Mouse (Mus musculus) testis, adult 2 months (tissue): ENCODE measurements around the gene Abraxas2. TPM values are rescaled to one million over a fixed set of nuclear protein-coding genes. Genes with fewer than 3 reads are reported as not detected.

Experiments used
- H3K27ac ChIP-seq: fragments of 200-500 bp; 2 replicates; pipeline ENCODE4 v1.5.1; 2012; ENCODE audit warnings: low read depth, low read length; ENCODE audit not compliant: control insufficient read depth, insufficient read depth
- H3K27me3 ChIP-seq: fragments of 200-500 bp; 2 replicates; pipeline ENCODE4 v1.6.1; 2012; ENCODE audit warnings: mild to moderate bottlenecking, low read length, moderate library complexity; ENCODE audit not compliant: control insufficient read depth, insufficient read depth
- H3K36me3 ChIP-seq: fragments of 200-500 bp; 2 replicates; pipeline ENCODE4 v1.6.1; 2012; ENCODE audit warnings: mild to moderate bottlenecking, low read length; ENCODE audit not compliant: control insufficient read depth, insufficient read depth
- H3K4me1 ChIP-seq: fragments of 200-500 bp; 2 replicates; pipeline ENCODE4 v1.6.1; 2012; ENCODE audit warnings: low read length; ENCODE audit not compliant: control insufficient read depth, insufficient read depth
- H3K4me3 ChIP-seq: fragments of 200-500 bp; 2 replicates; pipeline ENCODE4 v1.5.1; 2012; ENCODE audit warnings: low read depth, mild to moderate bottlenecking, low read length, moderate library complexity, mixed read lengths; ENCODE audit not compliant: control insufficient read depth
- CTCF ChIP-seq: fragments of 200-500 bp; IDR thresholded peaks from 2 replicates; pipeline ENCODE4 v1.5.1; 2012; ENCODE audit warnings: low read depth, mild to moderate bottlenecking, inconsistent platforms, low read length, moderate library complexity; ENCODE audit not compliant: control insufficient read depth, insufficient read depth, insufficient replicate concordance
- POLR2A ChIP-seq: fragments of 200-500 bp; IDR thresholded peaks from 2 replicates; pipeline ENCODE4 v1.6.1; 2012; ENCODE audit warnings: low read depth, mild to moderate bottlenecking, inconsistent platforms, low read length, moderate library complexity; ENCODE audit not compliant: control insufficient read depth
- polyA plus RNA-seq: library from polyadenylated mRNA; depleted of rRNA; stranded (reverse); fragments of >200 nt; gene quantifications from 2 replicates; pipeline ENCODE4 v1.2.3, GENCODE M21; 2012

The Abraxas2 gene
- polyA plus RNA-seq, 1 experiment = 19.3 TPM

DNA sequence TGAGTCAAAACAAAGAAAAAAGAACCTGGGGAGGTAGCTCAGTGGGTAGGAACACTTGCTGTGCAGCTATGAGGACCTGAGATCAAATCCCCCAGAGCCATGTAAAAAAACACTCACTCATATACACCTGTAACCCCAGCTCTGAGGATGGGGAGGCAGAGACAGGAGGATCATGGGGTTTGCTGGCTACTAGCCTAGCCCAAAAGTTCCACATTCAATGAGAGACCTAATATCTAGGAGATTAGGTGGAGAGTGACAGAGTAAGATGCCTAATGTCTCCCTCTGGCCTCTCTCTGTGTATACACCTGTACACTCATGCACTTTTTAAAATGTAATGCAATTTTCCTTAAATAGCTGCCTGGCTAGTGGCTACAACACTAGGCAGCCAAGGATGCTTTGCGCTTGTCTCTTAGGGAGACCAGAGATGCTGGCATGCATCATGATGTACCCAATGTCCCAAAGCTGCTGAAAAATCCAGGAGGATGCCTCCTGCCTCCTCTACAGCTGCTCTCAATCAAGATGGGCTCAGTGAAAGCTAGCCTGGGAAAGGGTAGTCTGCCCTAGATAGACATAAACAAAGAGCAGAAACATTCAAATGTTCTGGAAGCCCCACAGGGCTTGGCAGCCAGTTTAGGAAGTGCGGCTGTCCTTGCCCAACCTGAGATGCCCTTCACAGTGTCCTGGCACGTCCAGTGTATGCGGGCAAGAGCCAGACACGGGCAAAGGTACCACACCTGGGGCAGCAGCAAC, 32.7 kb downstream of the Abraxas2 start:
- no peaks in the 10 kb centered on the region for H3K27me3 ChIP-seq
- H3K4me3 ChIP-seq = no peak overlapping the region
- TF ChIP-seq CTCF (no peak), POLR2A (no peak)
- H3K36me3 ChIP-seq = no peaks in the 10 kb centered on the region
- H3K27ac ChIP-seq = no peak overlapping the region
- H3K4me1 ChIP-seq = peaks cover 3% of the 10 kb centered on the region

GRCm38 (mm10) chr7:132892311-132892661, 33.3 kb downstream of the Abraxas2 start:
- H3K27me3 ChIP-seq = no peaks in the 10 kb centered on the region
- H3K36me3 ChIP-seq = no peaks in the 10 kb centered on the region
- H3K27ac ChIP-seq = no peak overlapping the region
- no peak overlapping the region for H3K4me3 ChIP-seq
- TF ChIP-seq CTCF = no peak
- no peak for TF ChIP-seq POLR2A
- peaks cover 5% of the 10 kb centered on the region for H3K4me1 ChIP-seq

DNA sequence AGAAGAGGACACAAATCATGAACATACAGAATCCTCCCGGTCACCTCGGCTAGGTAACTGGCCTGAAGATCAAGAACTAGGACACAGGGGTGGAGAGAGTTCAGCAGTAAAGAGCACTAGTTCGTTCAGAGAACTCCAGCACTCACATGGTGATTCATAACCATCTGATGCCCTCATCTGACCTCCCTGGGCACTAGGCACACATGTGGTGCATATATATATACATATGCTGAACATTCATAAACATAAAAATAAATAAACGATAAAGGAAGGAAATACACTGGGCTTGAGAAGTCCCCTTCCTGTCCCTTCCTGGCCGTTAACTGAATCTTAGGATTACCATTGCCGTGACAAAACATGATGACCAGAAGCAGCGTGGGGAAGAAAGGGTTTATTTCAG, 33.8 kb downstream of the Abraxas2 start:
- Histone ChIP-seq H3K27ac (no peak overlapping the region), H3K27me3 (no peaks in the 10 kb centered on the region), H3K4me1 (peaks cover 5% of the 10 kb centered on the region), H3K36me3 (no peaks in the 10 kb centered on the region), H3K4me3 (no peak overlapping the region)
- TF ChIP-seq CTCF (no peak), POLR2A (no peak)

- H3K4me3 ChIP-seq = no peak overlapping the region
- TF ChIP-seq POLR2A = no peak
- no peak for TF ChIP-seq CTCF
- no peaks in the 10 kb centered on the region for H3K27me3 ChIP-seq
- H3K27ac ChIP-seq = no peak overlapping the region
- peaks cover 5% of the 10 kb centered on the region for H3K4me1 ChIP-seq
- H3K36me3 ChIP-seq = no peaks in the 10 kb centered on the region
These were observed 34.3 kb downstream of the Abraxas2 start for GRCm38 (mm10) chr7:132893336-132893735.

DNA sequence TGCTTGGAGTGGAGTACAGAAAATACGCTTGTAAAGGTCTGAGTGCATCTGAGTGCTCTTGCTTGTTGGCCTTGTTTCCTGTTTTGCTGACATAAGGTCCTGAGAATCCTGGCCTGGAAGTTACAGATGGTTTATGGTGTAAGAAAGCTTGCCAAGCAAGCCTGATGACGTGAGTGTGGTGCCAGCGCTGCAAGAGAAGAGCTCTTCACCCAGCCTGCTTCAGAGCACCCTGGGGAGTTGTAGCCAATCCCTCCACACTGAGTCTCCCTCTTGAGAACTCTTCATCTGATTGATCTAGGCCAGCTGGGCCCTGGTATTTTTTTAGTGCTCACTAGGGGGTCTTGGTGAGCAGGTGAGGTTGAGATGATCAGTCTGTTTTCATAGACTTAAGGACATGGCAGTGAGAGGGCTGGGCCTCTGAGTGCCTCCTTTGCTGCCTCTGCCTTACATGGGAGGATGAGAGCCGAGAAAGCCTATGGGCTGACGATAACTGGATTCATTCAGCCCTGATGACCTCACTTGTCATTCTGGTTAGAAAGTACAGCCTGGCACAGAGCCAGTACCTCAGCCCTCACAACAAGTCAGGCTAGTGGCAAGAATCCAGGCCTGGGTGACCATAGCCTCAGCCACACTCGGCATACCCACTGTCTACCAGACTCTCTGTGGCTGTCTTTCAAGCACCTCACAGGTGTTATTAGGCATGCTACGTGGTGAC, 36.0 kb downstream of the Abraxas2 start:
- Histone ChIP-seq H3K4me3 (no peak overlapping the region), H3K27ac (no peak overlapping the region), H3K36me3 (no peaks in the 10 kb centered on the region), H3K27me3 (no peaks in the 10 kb centered on the region), H3K4me1 (peaks cover 5% of the 10 kb centered on the region)
- TF ChIP-seq POLR2A (no peak), CTCF (no peak)

- no peaks in the 10 kb centered on the region for H3K36me3 ChIP-seq
- no peaks in the 10 kb centered on the region for H3K27me3 ChIP-seq
- TF ChIP-seq POLR2A (no peak), CTCF (no peak)
- H3K4me1 ChIP-seq = peaks cover 5% of the 10 kb centered on the region
- no peak overlapping the region for H3K27ac ChIP-seq
- peak overlapping the region; percentile 7; the same call in 1 of the 2 replicates for H3K4me3 ChIP-seq
These were observed 37.3 kb downstream of the Abraxas2 start for GRCm38 (mm10) chr7:132896206-132896815.

GRCm38 (mm10) chr7:132897258-132897657, 38.2 kb downstream of the Abraxas2 start:
- no peak for TF ChIP-seq POLR2A
- TF ChIP-seq CTCF = no peak

More at GRCm38 (mm10) chr7:132897258-132897657, 38.2 kb downstream of the Abraxas2 start:
- Histone ChIP-seq H3K27me3 (no peaks in the 10 kb centered on the region), H3K4me1 (peaks cover 5% of the 10 kb centered on the region), H3K4me3 (no peak overlapping the region), H3K27ac (no peak overlapping the region), H3K36me3 (no peaks in the 10 kb centered on the region)
